Mouse (Mus musculus) forebrain, embryonic 14.5 days (tissue): ENCODE data around the gene Xcr1. TPM values are rescaled to one million over a fixed set of nuclear protein-coding genes. Genes with fewer than 3 reads are reported as not detected.

Experiments
- ATAC-seq: fragments of 200-750 bp; cut with Nextera tagmentation; 2 replicates; pipeline ENCODE4 v1.8.0; 2017; ENCODE audit warnings: mild to moderate bottlenecking, moderate library complexity
- DNase-seq: peaks from one replicate; pipeline ENCODE4 v3.0.0-alpha.2; 2015; ENCODE audit warnings: low spot score
- H3K27ac ChIP-seq: fragments of 300-500 bp; sonication (generic); 2 replicates; pipeline ENCODE4 v1.5.1; 2014; ENCODE audit warnings: low read depth, mild to moderate bottlenecking, control low read depth, low read length, moderate library complexity
- H3K27me3 ChIP-seq: fragments of 300-500 bp; sonication (generic); replicated peaks from 2 replicates; pipeline ENCODE4 v1.6.1; 2014; ENCODE audit warnings: low read length, control low read depth, mixed read lengths; ENCODE audit not compliant: control insufficient read depth, insufficient read depth
- H3K36me3 ChIP-seq: fragments of 300-500 bp; sonication (generic); 2 replicates; pipeline ENCODE4 v1.6.1; 2014; ENCODE audit warnings: low read length, control low read depth; ENCODE audit not compliant: control insufficient read depth, insufficient read depth
- H3K4me1 ChIP-seq: fragments of 300-500 bp; sonication (generic); 2 replicates; pipeline ENCODE4 v1.6.1; 2014; ENCODE audit warnings: antibody characterized with exemption, low read length, control low read depth; ENCODE audit not compliant: control insufficient read depth, insufficient read depth
- H3K4me2 ChIP-seq: fragments of 300-500 bp; sonication (generic); 2 replicates; pipeline ENCODE4 v1.6.1; 2014; ENCODE audit warnings: mild to moderate bottlenecking, control low read depth, low read length
- H3K4me3 ChIP-seq: fragments of 300-500 bp; sonication (generic); 2 replicates; pipeline ENCODE4 v1.5.1; 2014; ENCODE audit warnings: low read depth, low read length, control low read depth
- H3K9ac ChIP-seq: fragments of 300-500 bp; sonication (generic); 2 replicates; pipeline ENCODE4 v1.6.1; 2014; ENCODE audit warnings: mild to moderate bottlenecking, low read length, control low read depth, moderate library complexity
- H3K9me3 ChIP-seq: fragments of 300-500 bp; sonication (generic); replicated peaks from 2 replicates; pipeline ENCODE4 v1.6.1; 2016; ENCODE audit warnings: low read length, control low read depth, mixed read lengths; ENCODE audit not compliant: control insufficient read depth
- WGBS: fragments of 180-500 bp; shearing (Covaris S2); extraction: QIAGEN DNeasy Blood & Tissue Kit; methylation state at CpG from one replicate; pipeline ENCODE4 v1.1.7; 2014; 5-methylcytosine and 5-hydroxymethylcytosine counted together
- polyA plus RNA-seq: library from polyadenylated mRNA; unstranded; fragments of >200 nt; fragmentation: Nextera tagmentation; extraction: Ambion mirVana; gene quantifications from 2 replicates; pipeline ENCODE4 v1.2.1, GENCODE M21; 2014

Xcr1 gene
- polyA plus RNA-seq, 1 experiment from 2014 or later, result 0.09 TPM

DNA sequence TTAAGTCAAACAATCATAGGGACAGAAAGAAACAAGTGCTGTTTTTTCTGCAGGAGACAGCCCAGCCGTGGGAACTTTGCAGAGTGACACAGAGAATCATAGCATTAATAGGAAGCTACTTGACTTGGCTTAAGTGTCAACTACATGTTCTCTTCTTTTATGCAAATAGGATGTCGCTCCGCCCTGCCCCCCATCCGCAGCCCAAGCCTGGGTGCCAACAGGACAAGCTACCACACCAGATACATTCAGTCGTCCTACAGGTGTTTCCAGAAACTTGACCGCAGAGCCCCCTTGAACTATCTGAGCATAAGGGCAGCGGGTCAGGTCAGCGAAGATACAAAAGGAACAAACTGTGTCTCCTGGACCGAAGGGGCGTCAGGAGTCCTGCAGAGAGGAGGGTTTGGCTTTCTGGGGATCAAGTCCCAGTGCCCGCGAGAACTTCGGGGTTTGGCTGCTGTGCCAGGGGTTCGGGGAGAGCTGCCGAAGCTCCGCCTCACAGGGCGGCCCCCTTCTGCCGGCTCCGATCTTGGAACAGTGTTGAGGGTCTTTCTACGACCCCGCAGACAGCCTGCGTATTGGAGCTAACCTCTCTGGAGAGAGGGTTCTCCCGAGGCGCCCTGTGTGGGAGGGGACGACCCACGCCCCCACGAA is 10.6 kb downstream of the Xcr1 start:
- no peaks in the 10 kb centered on the region for H3K36me3 ChIP-seq

DNA sequence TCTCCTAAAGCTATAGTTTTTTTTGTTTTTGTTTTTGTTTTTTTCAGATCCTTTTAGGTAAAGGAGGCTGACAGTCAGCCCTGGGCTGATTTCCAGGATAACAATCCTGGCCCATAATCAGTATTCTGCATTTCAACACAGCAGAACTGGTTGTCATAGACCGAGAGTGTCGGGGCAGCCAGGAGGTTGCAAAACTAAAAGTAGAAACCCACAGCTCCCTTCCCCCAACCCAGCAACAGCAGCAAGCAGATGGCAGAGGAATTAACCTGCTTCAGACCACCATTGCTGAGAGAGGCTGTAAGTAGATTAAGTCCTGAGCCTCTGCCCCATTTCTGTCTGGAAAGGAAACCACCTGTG is 11.1 kb downstream of the Xcr1 start:
- H3K4me2 ChIP-seq, result peak overlapping the region; percentile 83
- H3K9me3 ChIP-seq, result no peaks in the 10 kb centered on the region
- 5% methylated on average over 2 of the region's 2 CpGs for WGBS
- H3K27me3 ChIP-seq, result no peaks in the 10 kb centered on the region
- 0 out of 2 replicates have a peak overlapping the region, but pooled peaks have one; percentile 11 for H3K27ac ChIP-seq
- H3K4me1 ChIP-seq, result peaks cover 11% of the 10 kb centered on the region
- H3K36me3 ChIP-seq, result no peaks in the 10 kb centered on the region
- peak overlapping the region; percentile 62 for H3K4me3 ChIP-seq
- H3K9ac ChIP-seq, result peak overlapping the region; percentile 74; the same call in 1 of the 2 replicates
- DNase-seq (peak; percentile 17), ATAC-seq (no peak)

More for the DNA sequence above, 10.6 kb downstream of the Xcr1 start:
- Histone ChIP-seq H3K9me3 (no peaks in the 10 kb centered on the region), H3K4me2 (peak overlapping the region; percentile 83), H3K27me3 (no peaks in the 10 kb centered on the region), H3K9ac (peak overlapping the region; percentile 74), H3K4me1 (peaks cover 11% of the 10 kb centered on the region), H3K27ac (peak overlapping the region; percentile 80), H3K4me3 (peak overlapping the region; percentile 62)
- DNase-seq, result peak; percentile 62
- WGBS, result under 1% methylated on average over 27 of the region's 27 CpGs
- ATAC-seq, result peak; percentile 81

DNA sequence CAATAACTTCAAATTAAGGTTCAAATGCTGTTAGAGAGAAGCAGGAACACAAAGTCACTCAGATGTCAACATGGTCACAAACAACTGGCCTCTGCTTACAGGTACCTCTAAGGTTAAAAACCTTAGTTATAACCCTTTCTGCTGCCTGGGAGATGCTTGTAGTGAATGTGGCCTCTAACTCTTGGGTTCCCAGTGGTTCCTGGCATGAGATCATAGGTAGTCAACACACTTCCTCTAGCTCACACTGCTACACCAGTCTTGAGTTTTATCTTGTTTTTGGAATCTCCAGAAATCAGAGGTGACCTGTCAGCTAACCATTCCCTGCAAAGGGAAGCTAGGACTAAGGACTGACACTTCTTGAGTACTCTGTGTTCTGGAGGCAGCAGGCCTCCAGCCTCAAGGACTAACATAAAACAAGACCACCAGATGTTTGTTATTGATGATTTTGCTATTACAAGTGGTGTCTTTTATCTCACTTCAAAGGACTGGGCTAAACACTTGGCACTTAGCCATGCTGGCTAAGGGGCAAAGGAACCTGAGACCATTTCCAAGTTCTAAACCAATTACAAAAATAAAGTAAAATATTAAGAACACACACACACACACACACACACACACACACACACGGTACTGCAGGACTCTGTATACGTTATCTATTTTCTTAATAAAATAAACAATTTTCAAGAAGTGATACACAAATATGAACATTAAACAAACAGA is 11.7 kb downstream of the Xcr1 start:
- no peak overlapping the region for H3K9ac ChIP-seq
- 59% methylated on average over 2 of the region's 2 CpGs for WGBS
- no peak overlapping the region for H3K27ac ChIP-seq
- H3K36me3 ChIP-seq, result no peaks in the 10 kb centered on the region
- ATAC-seq (no peak), DNase-seq (peak; percentile 22)
- H3K4me2 ChIP-seq, result peak overlapping the region; percentile 83; the same call in 1 of the 2 replicates
- H3K4me3 ChIP-seq, result no peak overlapping the region
- no peaks in the 10 kb centered on the region for H3K27me3 ChIP-seq
- no peaks in the 10 kb centered on the region for H3K9me3 ChIP-seq
- peaks cover 11% of the 10 kb centered on the region for H3K4me1 ChIP-seq

DNA sequence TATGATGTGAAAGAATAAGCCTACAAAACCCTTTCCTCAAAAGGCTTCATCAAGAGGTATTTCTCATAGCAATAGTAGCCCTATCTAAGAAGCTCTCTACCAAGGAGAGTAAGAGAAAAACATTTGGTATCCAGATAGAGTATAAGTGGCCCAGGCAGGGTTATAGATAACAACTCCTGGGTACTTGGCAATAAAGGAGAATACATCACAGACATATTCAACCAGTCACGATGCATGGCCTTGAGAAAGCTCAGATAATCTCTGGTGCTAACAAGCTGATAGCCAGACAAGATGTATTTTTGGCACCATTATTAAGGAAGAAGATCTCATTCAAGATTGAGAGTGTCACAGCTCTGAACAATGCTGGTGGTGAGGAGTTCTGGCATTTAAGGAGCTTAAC is 15.3 kb downstream of the Xcr1 start:
- no peak overlapping the region for H3K4me2 ChIP-seq
- 0 out of 2 replicates have a peak, but pooled peaks cover 6% of the 10 kb centered on the region for H3K36me3 ChIP-seq
- H3K9me3 ChIP-seq, result no peaks in the 10 kb centered on the region
- no peak overlapping the region for H3K4me3 ChIP-seq
- DNase-seq, result no peak
- no peak overlapping the region for H3K27ac ChIP-seq
- no peak overlapping the region for H3K9ac ChIP-seq
- H3K27me3 ChIP-seq, result no peaks in the 10 kb centered on the region
- 94% methylated on average over 1 of the region's 1 CpGs for WGBS
- peaks cover 11% of the 10 kb centered on the region for H3K4me1 ChIP-seq
- ATAC-seq, result no peak

DNA sequence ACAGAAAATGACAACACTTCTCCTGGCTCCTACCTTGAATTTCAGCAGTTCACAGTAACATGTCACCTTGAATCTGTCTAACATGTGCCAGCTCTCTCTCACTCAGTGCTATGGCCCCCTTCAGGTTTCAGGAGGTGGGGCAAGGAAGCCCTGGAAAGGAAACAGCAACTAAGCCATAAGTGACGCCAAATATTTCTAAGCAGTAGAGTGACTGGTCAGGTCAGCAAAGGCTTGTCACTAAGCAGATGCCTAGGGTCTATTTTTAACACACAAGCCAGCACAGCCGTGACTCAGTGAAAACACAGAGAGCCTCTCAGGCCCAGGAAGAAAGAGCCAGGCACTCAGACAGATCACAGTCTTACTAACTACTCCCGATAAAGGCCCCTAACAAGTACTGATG is 16.7 kb downstream of the Xcr1 start:
- ATAC-seq, result no peak
- Histone ChIP-seq H3K27ac (no peak overlapping the region), H3K9me3 (no peaks in the 10 kb centered on the region), H3K4me2 (no peak overlapping the region), H3K9ac (no peak overlapping the region), H3K36me3 (peaks cover 12% of the 10 kb centered on the region; the same call in 1 of the 2 replicates), H3K4me1 (0 out of 2 replicates have a peak, but pooled peaks cover 3% of the 10 kb centered on the region), H3K27me3 (no peaks in the 10 kb centered on the region), H3K4me3 (no peak overlapping the region)
- no peak for DNase-seq
- 81% methylated on average over 3 of the region's 3 CpGs for WGBS

DNA sequence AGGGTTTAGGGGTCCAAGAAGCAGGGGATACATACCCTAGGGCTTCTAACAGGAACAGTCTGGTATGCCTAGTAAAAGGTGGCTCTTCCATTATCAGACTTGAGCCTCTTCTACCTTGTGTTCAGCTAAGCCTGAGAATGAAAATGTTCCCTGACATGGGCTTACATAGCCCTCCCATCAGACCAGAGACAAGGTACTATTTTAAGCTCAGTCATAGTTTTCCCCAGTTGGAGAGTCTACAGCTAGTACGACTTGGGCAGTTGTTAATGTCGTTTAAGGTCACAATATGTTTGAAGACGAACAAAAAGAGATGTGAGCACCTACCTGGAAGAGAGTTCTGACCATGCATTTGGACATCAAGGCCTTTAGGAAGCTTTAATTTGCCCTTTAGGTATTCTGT is 17.4 kb downstream of the Xcr1 start:
- peaks cover 16% of the 10 kb centered on the region; the same call in 1 of the 2 replicates for H3K36me3 ChIP-seq
- no peaks in the 10 kb centered on the region for H3K27me3 ChIP-seq

DNA sequence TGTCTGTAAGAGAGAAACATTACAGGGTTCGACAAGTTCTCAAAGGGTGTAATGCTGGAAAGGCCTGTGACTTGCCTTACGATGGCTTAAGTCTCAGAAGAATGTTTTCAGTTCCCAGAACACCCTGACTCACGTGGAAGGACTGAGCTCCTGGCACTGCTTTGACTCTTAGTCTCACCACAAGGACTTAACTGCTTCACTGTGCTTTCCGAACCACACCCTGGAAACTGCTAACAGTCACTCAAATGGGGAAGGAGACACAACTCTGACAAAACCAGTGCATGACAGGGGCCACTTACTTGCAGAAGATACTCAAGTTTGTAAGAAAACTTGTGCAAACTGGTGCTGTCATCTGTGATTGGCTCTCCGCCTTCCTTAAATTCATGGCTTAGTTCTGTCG is 21.6 kb downstream of the Xcr1 start:
- ATAC-seq (no peak), DNase-seq (no peak)
- WGBS, result 93% methylated on average over 6 of the region's 6 CpGs
- no peak overlapping the region for H3K27ac ChIP-seq
- H3K27me3 ChIP-seq, result no peaks in the 10 kb centered on the region
- H3K36me3 ChIP-seq, result peaks cover 47% of the 10 kb centered on the region
- no peak overlapping the region for H3K4me2 ChIP-seq
- H3K4me3 ChIP-seq, result no peak overlapping the region
- no peak overlapping the region for H3K9ac ChIP-seq
- no peaks in the 10 kb centered on the region for H3K4me1 ChIP-seq
- H3K9me3 ChIP-seq, result no peaks in the 10 kb centered on the region

More for the DNA sequence above, 17.4 kb downstream of the Xcr1 start:
- DNase-seq (no peak), ATAC-seq (no peak)
- Histone ChIP-seq H3K4me1 (no peaks in the 10 kb centered on the region), H3K9ac (no peak overlapping the region), H3K4me2 (no peak overlapping the region), H3K27ac (no peak overlapping the region), H3K4me3 (no peak overlapping the region), H3K9me3 (no peaks in the 10 kb centered on the region)
- WGBS, result 84% methylated on average over 3 of the region's 3 CpGs

DNA sequence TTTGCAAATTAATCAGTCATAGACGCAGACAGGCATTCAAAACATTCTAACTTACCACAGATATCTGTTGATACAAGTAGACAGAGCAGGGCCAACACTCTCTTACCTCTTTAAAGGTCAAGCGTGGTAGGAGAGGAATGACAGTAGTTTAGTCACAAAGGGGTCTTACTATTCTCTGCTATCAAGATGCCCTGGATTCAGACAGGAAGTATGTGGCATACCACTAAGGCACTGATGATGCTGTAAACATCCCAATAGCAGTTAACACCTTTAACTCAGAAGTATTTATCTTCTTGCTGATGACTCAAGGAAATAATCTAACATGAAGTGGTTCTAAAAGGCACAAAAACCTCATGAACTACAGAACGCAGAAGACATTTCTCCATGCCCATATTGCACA is 26.0 kb downstream of the Xcr1 start:
- H3K9ac ChIP-seq, result no peak overlapping the region
- ATAC-seq, result no peak

DNA sequence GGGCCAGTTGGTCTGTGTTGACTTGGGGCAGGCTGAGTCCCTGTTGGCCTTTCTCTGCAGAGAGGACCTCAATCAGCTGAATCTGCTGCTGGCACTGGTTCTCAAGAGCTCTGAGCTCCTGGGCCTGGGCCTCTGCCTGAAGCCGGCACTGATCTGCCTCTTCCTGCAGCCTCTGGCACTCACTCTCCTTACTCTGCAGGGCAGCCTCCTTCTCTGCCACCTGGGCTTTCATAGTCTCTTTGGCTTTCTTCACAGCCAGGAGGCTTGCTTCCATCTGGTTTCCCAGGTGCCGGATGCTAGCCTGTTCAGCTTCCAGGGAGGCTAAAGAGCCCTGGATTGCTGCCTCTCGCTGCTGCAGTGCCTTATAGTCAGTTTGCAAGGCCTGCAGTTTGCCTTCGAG is 32.9 kb downstream of the Xcr1 start:
- Histone ChIP-seq H3K9me3 (no peaks in the 10 kb centered on the region), H3K9ac (no peak overlapping the region), H3K36me3 (peaks cover 58% of the 10 kb centered on the region), H3K4me3 (no peak overlapping the region), H3K27ac (no peak overlapping the region), H3K27me3 (no peaks in the 10 kb centered on the region), H3K4me1 (no peaks in the 10 kb centered on the region), H3K4me2 (no peak overlapping the region)
- 92% methylated on average over 4 of the region's 4 CpGs for WGBS
- ATAC-seq (no peak), DNase-seq (no peak)

More for the DNA sequence above, 26.0 kb downstream of the Xcr1 start:
- Histone ChIP-seq H3K4me1 (no peaks in the 10 kb centered on the region), H3K4me2 (no peak overlapping the region), H3K27ac (no peak overlapping the region), H3K36me3 (peaks cover 51% of the 10 kb centered on the region), H3K27me3 (no peaks in the 10 kb centered on the region), H3K4me3 (no peak overlapping the region), H3K9me3 (no peaks in the 10 kb centered on the region)
- no peak for DNase-seq
- 92% methylated on average over 3 of the region's 3 CpGs for WGBS
